Mouse (Mus musculus): Measurements from ENCODE around the gene Fam178b. TPM values are rescaled to one million over a fixed set of nuclear protein-coding genes. Genes with fewer than 3 reads are reported as not detected.
"Not testable (repeated sequence)": the region's sequence is repeated elsewhere in the genome, so short reads cannot be mapped to it uniquely, and the experiment has no call there.

Fam178b gene
- polyA plus RNA-seq, 1 experiment from 2014 or later, result 0.62 TPM

DNA sequence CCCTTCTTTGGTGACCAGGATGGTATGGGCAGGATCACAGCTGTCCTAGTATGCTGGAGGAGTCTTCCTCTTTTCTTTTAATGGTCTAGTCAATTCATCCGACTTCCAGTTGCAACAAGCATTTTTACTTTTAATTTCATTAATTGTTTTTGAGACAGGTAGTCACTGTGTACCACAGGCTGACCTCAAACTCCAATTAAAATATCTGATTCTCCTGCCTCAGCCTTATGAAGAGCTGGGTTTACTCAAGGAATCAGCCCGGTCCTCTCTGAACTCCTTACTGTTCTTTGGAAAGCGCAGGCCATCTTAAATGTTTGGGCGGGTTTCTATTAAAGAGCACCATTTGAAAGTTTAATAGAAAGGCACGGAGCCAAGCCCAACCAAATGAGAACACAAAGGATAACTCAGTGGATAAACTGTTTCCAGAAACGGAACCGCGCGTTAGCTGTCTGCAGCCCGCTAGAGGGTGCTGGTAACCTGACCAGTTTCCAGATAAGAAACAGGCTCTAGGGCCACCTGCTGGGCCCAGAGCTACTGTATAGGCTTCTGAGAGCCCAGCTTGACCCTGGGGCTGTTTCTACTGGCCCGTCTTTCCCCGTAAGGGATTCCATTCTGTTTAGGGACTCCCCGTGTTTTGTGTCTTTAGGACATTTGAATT lies 956 bp upstream of the Fam178b start:
- no peak overlapping the region for H3K4me3 ChIP-seq (ENCODE audit: low read length)
- no peak overlapping the region for H3K9ac ChIP-seq (ENCODE audit: low read length)
- H3K27me3 ChIP-seq (ENCODE audit: control insufficient read depth, insufficient read depth, low read length), result no peaks in the 10 kb centered on the region
- no peaks in the 10 kb centered on the region for H3K36me3 ChIP-seq (ENCODE audit: control insufficient read depth, insufficient read depth)
- ATAC-seq (replicated peaks; ENCODE audit: extremely low read depth, insufficient read depth, low FRiP score), result peak; percentile 85; the same call in 1 of the 2 replicates
- H3K4me2 ChIP-seq (ENCODE audit: low read depth, low read length), result no peak overlapping the region
- no peaks in the 10 kb centered on the region for H3K4me1 ChIP-seq (ENCODE audit: control insufficient read depth, insufficient read depth, low read length)
- H3K9me3 ChIP-seq (replicated peaks; ENCODE audit: control insufficient read depth, low read length), result no peaks in the 10 kb centered on the region
- no peak overlapping the region for H3K27ac ChIP-seq (ENCODE audit: low read length)
- 11% methylated on average over 13 of the region's 13 CpGs for WGBS

- no peaks in the 10 kb centered on the region for H3K4me1 ChIP-seq (ENCODE audit: control insufficient read depth, insufficient read depth, low read length)
- no peak overlapping the region for H3K27ac ChIP-seq (ENCODE audit: low read length)
- no peaks in the 10 kb centered on the region for H3K27me3 ChIP-seq (ENCODE audit: control insufficient read depth, insufficient read depth, low read length)
- no peak overlapping the region for H3K4me3 ChIP-seq (ENCODE audit: low read length)
- H3K9me3 ChIP-seq (replicated peaks; ENCODE audit: control insufficient read depth, low read length), result no peaks in the 10 kb centered on the region
- 81% methylated on average over 7 of the region's 7 CpGs for WGBS
- ATAC-seq (replicated peaks; ENCODE audit: extremely low read depth, insufficient read depth, low FRiP score), result no peak
- no peak overlapping the region for H3K9ac ChIP-seq (ENCODE audit: low read length)
- H3K36me3 ChIP-seq (ENCODE audit: control insufficient read depth, insufficient read depth), result no peaks in the 10 kb centered on the region
- H3K4me2 ChIP-seq (ENCODE audit: low read depth, low read length), result no peak overlapping the region
Observed at GRCm38 (mm10) chr1:36680893-36681292, 2.1 kb downstream of the Fam178b start.

DNA sequence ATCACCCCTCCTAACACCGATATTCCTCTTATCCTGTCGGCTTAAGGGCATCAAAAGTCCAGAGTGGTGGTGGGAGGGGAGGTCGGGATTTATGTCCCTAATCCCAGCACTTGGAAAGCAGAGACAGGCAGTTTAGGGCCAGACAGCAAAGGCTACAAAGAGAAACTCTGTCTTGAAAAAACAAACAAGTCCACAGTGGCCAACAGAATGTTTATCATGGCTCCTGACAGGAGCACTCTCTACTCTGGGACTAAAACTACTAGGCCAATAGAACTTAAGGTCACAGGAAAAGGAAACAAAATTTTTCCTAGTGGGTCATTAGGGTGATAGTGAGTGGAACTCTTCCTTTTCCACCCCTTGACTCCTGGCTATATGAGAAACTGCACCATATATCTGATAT lies 8.0 kb downstream of the Fam178b start:
- Histone ChIP-seq H3K9me3 (replicated peaks; ENCODE audit: control insufficient read depth, low read length) (no peaks in the 10 kb centered on the region), H3K27me3 (ENCODE audit: control insufficient read depth, insufficient read depth, low read length) (no peaks in the 10 kb centered on the region), H3K9ac (ENCODE audit: low read length) (no peak overlapping the region), H3K27ac (ENCODE audit: low read length) (no peak overlapping the region), H3K4me3 (ENCODE audit: low read length) (no peak overlapping the region), H3K4me2 (ENCODE audit: low read depth, low read length) (no peak overlapping the region), H3K36me3 (ENCODE audit: control insufficient read depth, insufficient read depth) (no peaks in the 10 kb centered on the region), H3K4me1 (ENCODE audit: control insufficient read depth, insufficient read depth, low read length) (no peaks in the 10 kb centered on the region; the same call in 1 of the 2 replicates)
- WGBS, result 39% methylated on average over 3 of the region's 3 CpGs
- ATAC-seq (replicated peaks; ENCODE audit: extremely low read depth, insufficient read depth, low FRiP score), result no peak

GRCm38 (mm10) chr1:36672648-36673350 lies 10.2 kb downstream of the Fam178b start:
- no peak for ATAC-seq (replicated peaks; ENCODE audit: extremely low read depth, insufficient read depth, low FRiP score)
- H3K4me3 ChIP-seq (ENCODE audit: low read length), result no peak overlapping the region
- no peaks in the 10 kb centered on the region; the same call in 1 of the 2 replicates for H3K4me1 ChIP-seq (ENCODE audit: control insufficient read depth, insufficient read depth, low read length)
- 0 out of 2 replicates have a peak overlapping the region, but pooled peaks have one; percentile 3 for H3K4me2 ChIP-seq (ENCODE audit: low read depth, low read length)
- no peaks in the 10 kb centered on the region for H3K36me3 ChIP-seq (ENCODE audit: control insufficient read depth, insufficient read depth)
- H3K27me3 ChIP-seq (ENCODE audit: control insufficient read depth, insufficient read depth, low read length), result no peaks in the 10 kb centered on the region
- H3K9ac ChIP-seq (ENCODE audit: low read length), result no peak overlapping the region
- H3K27ac ChIP-seq (ENCODE audit: low read length), result no peak overlapping the region
- WGBS, result 51% methylated on average over 16 of the region's 16 CpGs
- no peaks in the 10 kb centered on the region for H3K9me3 ChIP-seq (replicated peaks; ENCODE audit: control insufficient read depth, low read length)

DNA sequence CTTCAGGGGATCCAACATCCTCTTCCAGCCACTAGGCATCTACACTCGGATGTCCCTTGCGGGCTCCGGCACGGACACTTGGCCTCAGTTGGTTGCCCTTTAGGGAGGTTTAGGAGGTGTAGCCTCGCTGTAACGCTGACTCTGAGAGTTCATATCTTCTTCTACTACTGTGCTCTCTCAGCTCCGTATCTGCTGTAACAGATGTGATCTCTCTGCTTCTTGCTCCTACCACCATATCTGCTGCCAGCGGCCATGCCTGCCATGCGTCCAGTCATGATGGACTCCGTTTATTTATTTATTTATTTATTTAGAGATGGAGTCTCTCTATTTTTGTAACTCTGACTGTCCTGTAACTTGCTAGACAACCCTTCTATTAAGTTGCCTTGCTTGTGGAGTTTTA lies 11.7 kb downstream of the Fam178b start:
- H3K9ac ChIP-seq (ENCODE audit: low read length), result no peak overlapping the region
- no peak overlapping the region for H3K4me3 ChIP-seq (ENCODE audit: low read length)
- no peaks in the 10 kb centered on the region; the same call in 1 of the 2 replicates for H3K4me1 ChIP-seq (ENCODE audit: control insufficient read depth, insufficient read depth, low read length)
- WGBS, result 85% methylated on average over 10 of the region's 10 CpGs
- H3K27ac ChIP-seq (ENCODE audit: low read length), result no peak overlapping the region
- no peaks in the 10 kb centered on the region for H3K9me3 ChIP-seq (replicated peaks; ENCODE audit: control insufficient read depth, low read length)
- no peak for ATAC-seq (replicated peaks; ENCODE audit: extremely low read depth, insufficient read depth, low FRiP score)
- no peaks in the 10 kb centered on the region for H3K36me3 ChIP-seq (ENCODE audit: control insufficient read depth, insufficient read depth)
- H3K27me3 ChIP-seq (ENCODE audit: control insufficient read depth, insufficient read depth, low read length), result no peaks in the 10 kb centered on the region
- no peak overlapping the region for H3K4me2 ChIP-seq (ENCODE audit: low read depth, low read length)

DNA sequence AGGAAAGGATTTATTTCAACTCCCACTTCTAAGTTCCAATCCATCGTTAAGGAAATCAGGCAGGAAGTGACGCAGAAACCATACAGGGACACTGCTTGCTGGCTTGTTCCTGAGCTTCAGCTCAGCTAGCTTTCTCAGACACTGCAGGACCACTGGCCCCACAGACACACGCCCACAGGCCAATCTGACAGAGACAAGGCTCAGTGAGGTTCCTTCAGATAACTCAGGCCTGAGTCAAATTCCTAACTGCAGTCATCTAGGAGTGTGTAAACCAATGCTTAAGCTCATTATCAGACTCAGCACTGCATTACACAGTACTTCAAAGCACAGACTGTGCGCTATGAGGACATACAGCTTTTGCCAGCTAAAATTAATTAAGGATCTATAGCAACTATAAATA lies 12.7 kb downstream of the Fam178b start:
- no peaks in the 10 kb centered on the region for H3K27me3 ChIP-seq (ENCODE audit: control insufficient read depth, insufficient read depth, low read length)
- H3K4me3 ChIP-seq (ENCODE audit: low read length), result no peak overlapping the region
- no peak for ATAC-seq (replicated peaks; ENCODE audit: extremely low read depth, insufficient read depth, low FRiP score)
- H3K4me1 ChIP-seq (ENCODE audit: control insufficient read depth, insufficient read depth, low read length), result no peaks in the 10 kb centered on the region; the same call in 1 of the 2 replicates
- no peak overlapping the region for H3K27ac ChIP-seq (ENCODE audit: low read length)
- no peak overlapping the region for H3K9ac ChIP-seq (ENCODE audit: low read length)
- 35% methylated on average over 4 of the region's 4 CpGs for WGBS
- H3K36me3 ChIP-seq (ENCODE audit: control insufficient read depth, insufficient read depth), result no peaks in the 10 kb centered on the region
- H3K4me2 ChIP-seq (ENCODE audit: low read depth, low read length), result no peak overlapping the region
- H3K9me3 ChIP-seq (replicated peaks; ENCODE audit: control insufficient read depth, low read length), result no peaks in the 10 kb centered on the region

DNA sequence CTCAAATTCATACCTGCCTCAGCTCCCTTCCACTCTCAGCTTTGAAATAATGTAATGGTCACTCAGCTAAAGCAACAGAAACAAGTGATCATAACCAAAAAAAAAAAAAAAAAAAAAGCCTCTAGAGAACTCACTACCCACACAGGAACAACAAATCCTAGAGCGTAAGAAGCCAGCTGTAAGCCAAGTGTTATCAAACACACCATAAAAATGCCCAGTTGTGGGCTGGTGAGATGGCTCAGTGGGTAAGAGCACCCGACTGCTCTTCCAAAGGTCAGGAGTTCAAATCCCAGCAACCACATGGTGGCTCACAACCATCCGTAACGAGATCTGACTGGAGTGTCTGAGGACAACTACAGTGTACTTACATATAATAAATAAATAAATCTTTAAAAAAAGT lies 15.0 kb downstream of the Fam178b start:
- H3K27ac ChIP-seq (ENCODE audit: low read length); H3K4me3 ChIP-seq (ENCODE audit: low read length); H3K36me3 ChIP-seq (ENCODE audit: control insufficient read depth, insufficient read depth); ATAC-seq (replicated peaks; ENCODE audit: extremely low read depth, insufficient read depth, low FRiP score); H3K4me2 ChIP-seq (ENCODE audit: low read depth, low read length); H3K9ac ChIP-seq (ENCODE audit: low read length); H3K27me3 ChIP-seq (ENCODE audit: control insufficient read depth, insufficient read depth, low read length); H3K4me1 ChIP-seq (ENCODE audit: control insufficient read depth, insufficient read depth, low read length); H3K9me3 ChIP-seq (replicated peaks; ENCODE audit: control insufficient read depth, low read length): not testable (repeated sequence)
- 78% methylated on average over 4 of the region's 4 CpGs for WGBS

GRCm38 (mm10) chr1:36665934-36666333 lies 17.0 kb downstream of the Fam178b start:
- H3K27ac ChIP-seq (ENCODE audit: low read length), result no peak overlapping the region
- no peaks in the 10 kb centered on the region for H3K27me3 ChIP-seq (ENCODE audit: control insufficient read depth, insufficient read depth, low read length)
- 65% methylated on average over 4 of the region's 4 CpGs for WGBS
- no peaks in the 10 kb centered on the region for H3K36me3 ChIP-seq (ENCODE audit: control insufficient read depth, insufficient read depth)
- ATAC-seq (replicated peaks; ENCODE audit: extremely low read depth, insufficient read depth, low FRiP score), result no peak
- no peak overlapping the region for H3K4me3 ChIP-seq (ENCODE audit: low read length)
- no peak overlapping the region for H3K9ac ChIP-seq (ENCODE audit: low read length)
- H3K4me1 ChIP-seq (ENCODE audit: control insufficient read depth, insufficient read depth, low read length), result no peaks in the 10 kb centered on the region; the same call in 1 of the 2 replicates
- no peaks in the 10 kb centered on the region for H3K9me3 ChIP-seq (replicated peaks; ENCODE audit: control insufficient read depth, low read length)
- no peak overlapping the region for H3K4me2 ChIP-seq (ENCODE audit: low read depth, low read length)

DNA sequence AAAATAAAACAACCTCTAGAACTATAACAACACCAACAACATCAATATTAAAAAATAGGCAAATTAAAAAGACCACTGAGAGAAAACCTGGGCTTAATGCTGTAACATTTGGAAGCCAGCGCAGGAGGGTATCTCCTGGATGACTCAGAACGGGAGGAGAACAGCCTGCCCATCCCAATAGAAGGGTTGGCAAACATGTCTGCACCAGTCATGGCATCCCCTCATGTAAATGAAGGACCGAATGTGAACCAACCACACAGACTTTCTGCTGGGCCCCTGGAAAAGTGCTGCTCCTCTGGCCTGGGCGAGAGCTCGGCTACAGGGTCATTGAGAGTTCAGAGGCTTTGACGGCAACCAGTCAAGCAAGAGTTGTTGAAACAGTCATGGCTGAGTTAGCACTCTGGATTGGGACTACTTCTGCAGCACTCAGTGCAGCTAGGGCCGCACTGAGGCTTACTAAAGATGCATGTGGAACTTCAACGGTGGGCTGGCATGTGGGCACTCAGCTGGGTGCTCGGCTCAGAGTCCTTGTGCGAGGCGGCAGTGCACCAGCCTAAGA lies 17.7 kb downstream of the Fam178b start:
- Histone ChIP-seq H3K9me3 (replicated peaks; ENCODE audit: control insufficient read depth, low read length) (no peaks in the 10 kb centered on the region), H3K4me2 (ENCODE audit: low read depth, low read length) (no peak overlapping the region), H3K9ac (ENCODE audit: low read length) (no peak overlapping the region), H3K27ac (ENCODE audit: low read length) (no peak overlapping the region), H3K27me3 (ENCODE audit: control insufficient read depth, insufficient read depth, low read length) (no peaks in the 10 kb centered on the region), H3K4me3 (ENCODE audit: low read length) (no peak overlapping the region), H3K36me3 (ENCODE audit: control insufficient read depth, insufficient read depth) (no peaks in the 10 kb centered on the region), H3K4me1 (ENCODE audit: control insufficient read depth, insufficient read depth, low read length) (no peaks in the 10 kb centered on the region; the same call in 1 of the 2 replicates)
- ATAC-seq (replicated peaks; ENCODE audit: extremely low read depth, insufficient read depth, low FRiP score), result no peak
- WGBS, result 69% methylated on average over 11 of the region's 11 CpGs

All from heart, embryonic 16.5 days (tissue).